Mouse (Mus musculus) testis, postnatal 14 days (tissue): ENCODE measurements around the gene Irf8.
"Not testable (repeated sequence)": the region's sequence is repeated elsewhere in the genome, so short reads cannot be mapped to it uniquely, and the experiment has no call there.

ENCODE experiments used
- DNase-seq: peaks from one replicate; pipeline ENCODE4 v3.0.0; 2021; ENCODE audit warnings: low spot score

Irf8 gene

DNA sequence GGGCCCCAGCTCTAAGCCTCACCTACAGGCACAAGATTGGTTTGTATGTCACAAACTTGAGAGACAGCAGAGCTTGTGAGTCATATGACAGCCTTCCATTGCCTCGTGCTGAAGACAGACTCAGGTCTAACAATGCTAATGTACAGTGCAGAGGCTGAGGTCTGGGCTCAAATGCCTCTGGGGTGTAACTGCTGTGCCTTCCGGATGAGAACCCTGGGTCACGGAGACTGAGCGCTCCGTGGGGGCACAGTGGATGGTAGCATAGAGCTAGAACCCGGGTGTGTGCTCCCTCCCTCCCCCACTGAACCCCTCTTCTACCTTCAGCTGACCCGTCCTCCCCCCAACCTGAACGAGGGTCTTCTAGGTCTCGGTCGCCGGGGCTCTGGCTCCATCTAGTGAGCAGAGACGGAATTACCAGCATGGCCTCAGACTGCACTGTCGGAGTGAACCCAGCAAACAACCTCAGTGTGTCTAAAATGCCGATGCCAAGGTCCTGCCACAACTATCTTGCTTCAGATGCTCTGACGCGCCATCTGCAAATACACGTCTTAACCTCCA is 64.2 kb downstream of the Irf8 start:
- DNase-seq = no peak

DNA sequence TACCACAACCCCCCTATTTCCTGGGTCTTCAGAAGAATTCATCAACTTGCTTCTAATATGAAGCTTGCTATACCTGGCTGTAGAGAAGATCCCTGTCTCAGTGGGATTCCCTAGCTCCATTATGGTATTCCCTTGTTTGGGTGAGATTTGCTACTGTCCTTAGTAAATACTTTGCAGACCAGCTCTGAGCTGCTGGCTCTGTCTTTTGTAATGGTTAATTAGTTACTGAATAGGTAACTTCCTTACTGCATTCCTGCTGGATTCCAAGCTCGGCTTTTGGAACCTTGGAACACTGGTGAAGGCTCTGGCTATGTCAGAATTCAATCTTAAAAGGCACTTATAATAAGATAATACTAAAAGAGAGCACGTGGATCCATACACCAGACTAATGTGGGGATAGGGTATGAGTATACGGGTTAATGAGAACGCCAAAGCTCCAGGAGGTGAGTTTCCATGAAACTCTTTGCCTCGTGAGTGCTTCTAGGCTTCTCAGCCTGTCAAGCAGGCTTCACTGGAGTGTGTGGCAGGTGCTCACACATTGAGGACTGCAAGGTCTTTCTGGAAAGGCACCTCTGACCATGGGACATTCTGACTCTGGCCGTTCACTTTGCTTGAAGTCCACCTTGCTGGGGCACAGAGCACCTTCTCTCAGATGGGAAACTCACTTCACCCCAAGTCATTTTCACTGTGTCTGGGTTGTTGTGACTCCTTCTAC is 67.7 kb downstream of the Irf8 start:
- not testable (repeated sequence) for DNase-seq

DNA sequence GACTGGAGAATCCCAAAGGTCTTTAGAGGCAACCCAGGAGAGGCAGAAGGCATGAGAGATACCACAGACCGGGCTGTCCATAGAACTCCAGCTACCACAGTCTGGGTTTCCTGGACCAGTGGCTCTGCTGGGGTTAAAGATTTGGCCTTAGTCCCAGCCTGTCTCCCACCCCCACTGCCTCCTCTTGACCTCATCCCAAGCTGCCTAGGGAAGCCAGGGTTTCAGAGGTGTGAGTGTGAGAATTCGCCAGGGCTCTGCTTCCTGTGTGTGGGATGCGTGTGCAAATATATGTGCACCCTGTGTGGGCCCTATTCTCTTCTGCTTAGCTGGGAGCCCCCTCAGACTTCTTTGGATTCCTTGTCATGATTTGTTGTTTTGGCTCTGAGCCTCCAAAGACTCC is 68.6 kb downstream of the Irf8 start:
- no peak for DNase-seq
